Mouse (Mus musculus): ENCODE data around the gene Fyb2.

- TF ChIP-seq MAFK (IDR thresholded peaks at IDR 0.05; ENCODE audit: insufficient read depth, low read depth, low read length) (no peak), HCFC1 (IDR thresholded peaks at IDR 0.05; ENCODE audit: borderline replicate concordance, insufficient read depth, low read length) (no peak), ZC3H11A (IDR thresholded peaks at IDR 0.05; ENCODE audit: borderline replicate concordance, low read depth, low read length) (no peak; the same call in 1 of the 2 replicates), CHD2 (IDR thresholded peaks at IDR 0.05; ENCODE audit: low read depth, low read length) (no peak), ZNF384 (IDR thresholded peaks at IDR 0.05; ENCODE audit: low read depth, low read length) (no peak)
These were observed 119.9 kb downstream of the Fyb2 start for GRCm38 (mm10) chr4:105033153-105033552.
